Mouse (Mus musculus) testis, adult 2 months (tissue): ENCODE results near the gene Btbd17.

Experiments
- CTCF ChIP-seq: fragments of 200-500 bp; IDR thresholded peaks from 2 replicates; pipeline ENCODE4 v1.5.1; 2012; ENCODE audit warnings: low read depth, mild to moderate bottlenecking, inconsistent platforms, low read length, moderate library complexity; ENCODE audit not compliant: control insufficient read depth, insufficient read depth, insufficient replicate concordance
- POLR2A ChIP-seq: fragments of 200-500 bp; IDR thresholded peaks from 2 replicates; pipeline ENCODE4 v1.6.1; 2012; ENCODE audit warnings: low read depth, mild to moderate bottlenecking, inconsistent platforms, low read length, moderate library complexity; ENCODE audit not compliant: control insufficient read depth

- TF ChIP-seq POLR2A: no peak
- TF ChIP-seq CTCF: no peak
Observed at GRCm38 (mm10) chr11:114790841-114791240, 4.9 kb downstream of the Btbd17 start.
